Mouse (Mus musculus): ENCODE measurements at regions not wholly inside any gene's neighbourhood (a gene's known extent, or its start where the extent isn't known, plus 50 kb on each side); places are given as distances from the start of the nearest gene placed in this dataset.

GRCm38 (mm10) chr15:64513501-64514097 lies 303.9 kb upstream of the Gm21798 start:
- TF ChIP-seq POLR2A (IDR thresholded peaks at IDR 0.05; ENCODE audit: low read depth, low read length) (no peak), CTCF (IDR thresholded peaks at IDR 0.05; ENCODE audit: extremely low read depth, insufficient read length, insufficient replicate concordance, low read depth, low read length) (no peak)
